8 mouse cellular contexts compared by ENCODE assay signal in the genomic region with DNA sequence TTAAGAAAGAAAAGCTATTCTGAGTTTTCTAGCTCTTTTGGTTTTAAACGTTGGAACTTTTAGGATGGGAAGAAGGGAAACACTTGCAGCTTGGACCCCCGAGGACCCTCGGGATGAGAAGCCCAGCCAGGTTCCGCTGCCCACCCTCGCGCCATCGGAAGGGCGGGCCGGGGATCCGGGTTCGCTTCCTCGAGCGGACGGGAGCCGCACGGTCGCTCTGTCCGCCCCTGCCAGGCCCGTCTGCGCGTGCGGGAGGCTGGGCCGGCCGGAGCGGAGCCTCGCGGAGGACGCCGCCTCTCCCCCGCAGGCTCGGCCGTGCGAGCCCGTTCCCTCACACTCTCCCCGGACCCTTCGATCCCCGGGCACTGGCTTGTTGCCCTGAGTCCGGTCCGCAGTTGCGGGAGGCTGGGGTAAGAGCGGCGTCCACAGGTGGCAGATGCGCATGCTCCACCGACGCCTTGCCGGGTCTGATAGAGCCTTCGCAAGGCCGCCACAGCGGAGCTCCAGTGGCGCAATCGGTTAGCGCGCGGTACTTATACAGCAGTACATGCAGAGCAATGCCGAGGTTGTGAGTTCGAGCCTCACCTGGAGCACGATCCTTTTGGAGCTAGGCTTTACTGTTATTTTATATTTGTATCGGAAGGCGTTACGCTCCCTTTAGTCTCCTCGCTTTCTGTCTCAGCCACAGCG. TPM values are rescaled to one million over a fixed set of nuclear protein-coding genes. Genes with fewer than 3 reads are reported as not detected.
A peak's percentile ranks its signal among the peaks of the same experiment; 100 is the strongest.
DNase-seq lines count a peak whose midpoint lies in the region; ATAC-seq lines count a peak whose summit lies in the region.

No protein-coding gene starts in this region.

- H3K27ac ChIP-seq in forebrain, embryonic 10.5 days, result peak overlapping the region; percentile 94
- peak overlapping the region; percentile 69 for H3K27ac ChIP-seq in heart, embryonic 16.5 days (ENCODE audit: low read length)
- peak overlapping the region; percentile 89 for H3K27ac ChIP-seq in liver, embryonic 15.5 days (replicated peaks)
- H3K27ac ChIP-seq in neural tube, embryonic 12.5 days, result peak overlapping the region; percentile 47

- DNase-seq in c-Kit-negative CD71-positive TER-119-positive erythroid progenitor cells, embryonic 14.5 days (ENCODE audit: low read depth, low spot score), result peak; percentile 85
- DNase-seq in forebrain, embryonic 10.5 days (ENCODE audit: extremely low spot score, low spot score), result peak; percentile 98
- peak; percentile 94 to 96 for DNase-seq in kidney, postnatal 36 days
- DNase-seq in telencephalon, adult 2 months (ENCODE audit: low read depth, low spot score), result peak; percentile 82

- ATAC-seq in CD4-positive, CD25-positive, alpha-beta regulatory T cell, adult 4 months, result peak; percentile 84
- peak; percentile 97 for ATAC-seq in heart, embryonic 16.5 days (replicated peaks; ENCODE audit: extremely low read depth, insufficient read depth, low FRiP score)
- peak; percentile 88 for ATAC-seq in liver, embryonic 15.5 days (ENCODE audit: insufficient read depth)
- ATAC-seq in neural tube, embryonic 12.5 days (ENCODE audit: low FRiP score, low read depth), result peak; percentile 93

- no peaks in the 10 kb centered on the region for H3K36me3 ChIP-seq in forebrain, embryonic 10.5 days (replicated peaks)
- H3K36me3 ChIP-seq in heart, embryonic 16.5 days (ENCODE audit: control insufficient read depth, insufficient read depth), result no peaks in the 10 kb centered on the region
- no peaks in the 10 kb centered on the region for H3K36me3 ChIP-seq in liver, embryonic 15.5 days (replicated peaks)
- no peaks in the 10 kb centered on the region for H3K36me3 ChIP-seq in neural tube, embryonic 12.5 days

- H3K9ac ChIP-seq in heart, embryonic 16.5 days (ENCODE audit: low read length), result peak overlapping the region; percentile 87
- peak overlapping the region; percentile 86 for H3K9ac ChIP-seq in liver, embryonic 15.5 days
- peak overlapping the region; percentile 60 for H3K9ac ChIP-seq in neural tube, embryonic 12.5 days

- H3K27me3 ChIP-seq in forebrain, embryonic 10.5 days (ENCODE audit: poor library complexity, severe bottlenecking), result peaks cover 21% of the 10 kb centered on the region
- H3K27me3 ChIP-seq in heart, embryonic 16.5 days (ENCODE audit: control insufficient read depth, insufficient read depth, low read length), result no peaks in the 10 kb centered on the region
- H3K27me3 ChIP-seq in liver, embryonic 15.5 days, result peaks cover 11% of the 10 kb centered on the region
- H3K27me3 ChIP-seq in neural tube, embryonic 12.5 days (replicated peaks), result 0 out of 2 replicates have a peak, but pooled peaks cover 3% of the 10 kb centered on the region

- peak overlapping the region; percentile 85 for H3K4me2 ChIP-seq in heart, embryonic 16.5 days (ENCODE audit: low read depth, low read length)
- peak overlapping the region; percentile 97 for H3K4me2 ChIP-seq in liver, embryonic 15.5 days
- peak overlapping the region; percentile 69 for H3K4me2 ChIP-seq in neural tube, embryonic 12.5 days (replicated peaks)

- no peaks in the 10 kb centered on the region for H3K9me3 ChIP-seq in forebrain, embryonic 10.5 days
- no peaks in the 10 kb centered on the region for H3K9me3 ChIP-seq in heart, embryonic 16.5 days (replicated peaks; ENCODE audit: control insufficient read depth, low read length)
- no peaks in the 10 kb centered on the region for H3K9me3 ChIP-seq in liver, embryonic 15.5 days (replicated peaks)
- H3K9me3 ChIP-seq in neural tube, embryonic 12.5 days, result no peaks in the 10 kb centered on the region

- H3K4me1 ChIP-seq in forebrain, embryonic 10.5 days, result peaks cover 14% of the 10 kb centered on the region
- peaks cover 3% of the 10 kb centered on the region for H3K4me1 ChIP-seq in heart, embryonic 16.5 days (ENCODE audit: control insufficient read depth, insufficient read depth, low read length)
- H3K4me1 ChIP-seq in liver, embryonic 15.5 days (replicated peaks), result peaks cover 54% of the 10 kb centered on the region
- peaks cover 7% of the 10 kb centered on the region; the same call in 1 of the 2 replicates for H3K4me1 ChIP-seq in neural tube, embryonic 12.5 days

- WGBS in forebrain, embryonic 10.5 days, result under 1% methylated on average over 62 of the region's 62 CpGs
- under 1% methylated on average over 60 of the region's 62 CpGs for WGBS in heart, embryonic 16.5 days
- whole genome bisulfite sequencing in liver, embryonic 15.5 days (ENCODE audit: insufficient replicate concordance), result under 1% methylated on average over 60 of the region's 62 CpGs
- WGBS in neural tube, embryonic 12.5 days, result under 1% methylated on average over 62 of the region's 62 CpGs

- H3K4me3 ChIP-seq in forebrain, embryonic 10.5 days, result peak overlapping the region; percentile 82
- peak overlapping the region; percentile 58 for H3K4me3 ChIP-seq in heart, embryonic 16.5 days (ENCODE audit: low read length)
- peak overlapping the region; percentile 83 for H3K4me3 ChIP-seq in liver, embryonic 15.5 days (replicated peaks)
- H3K4me3 ChIP-seq in neural tube, embryonic 12.5 days, result peak overlapping the region; percentile 78

RNA-seq across cellular contexts. Expression of gene Haao, which starts 13.8 kb away (rescaled TPM):
- polyA plus RNA-seq in CD4-positive, CD25-positive, alpha-beta regulatory T cell, adult 4 months (2017; shearing (Covaris generic)), result 1 to 10 TPM; 1.1 to 5.0 TPM
- 0.25 and 0.36 TPM in 2 replicates for polyA plus RNA-seq in forebrain, embryonic 10.5 days (2016; fragmentation: Nextera tagmentation; extraction: Ambion mirVana)
- polyA plus RNA-seq in heart, embryonic 16.5 days (2015; fragmentation: Nextera tagmentation; extraction: Ambion mirVana), result 0.67 and 1.7 TPM in 2 replicates
- polyA plus RNA-seq in liver, embryonic 15.5 days (2015; fragmentation: Nextera tagmentation; extraction: Ambion mirVana), result 57.4 and 80.7 TPM in 2 replicates
- polyA plus RNA-seq in neural tube, embryonic 12.5 days (2016; fragmentation: Nextera tagmentation; extraction: Ambion mirVana), result not detected in 2 replicates

Comparison
In these comparisons a context has a peak if more than half of its experiments do, and no peak if none do; other contexts are left out.
1. Peak in every context shown above with its lines: DNase-seq, ATAC-seq, H3K4me3 ChIP-seq and H3K27ac ChIP-seq.